Mouse (Mus musculus): ENCODE measurements around the gene 4930412O13Rik. TPM values are rescaled to one million over a fixed set of nuclear protein-coding genes. Genes with fewer than 3 reads are reported as not detected.

Gene 4930412O13Rik
- not detected for total RNA-seq (2021)
- long read RNA-seq, experiment 1, result 0 reads
- long read RNA-seq, experiment 2, result 0 reads

DNA sequence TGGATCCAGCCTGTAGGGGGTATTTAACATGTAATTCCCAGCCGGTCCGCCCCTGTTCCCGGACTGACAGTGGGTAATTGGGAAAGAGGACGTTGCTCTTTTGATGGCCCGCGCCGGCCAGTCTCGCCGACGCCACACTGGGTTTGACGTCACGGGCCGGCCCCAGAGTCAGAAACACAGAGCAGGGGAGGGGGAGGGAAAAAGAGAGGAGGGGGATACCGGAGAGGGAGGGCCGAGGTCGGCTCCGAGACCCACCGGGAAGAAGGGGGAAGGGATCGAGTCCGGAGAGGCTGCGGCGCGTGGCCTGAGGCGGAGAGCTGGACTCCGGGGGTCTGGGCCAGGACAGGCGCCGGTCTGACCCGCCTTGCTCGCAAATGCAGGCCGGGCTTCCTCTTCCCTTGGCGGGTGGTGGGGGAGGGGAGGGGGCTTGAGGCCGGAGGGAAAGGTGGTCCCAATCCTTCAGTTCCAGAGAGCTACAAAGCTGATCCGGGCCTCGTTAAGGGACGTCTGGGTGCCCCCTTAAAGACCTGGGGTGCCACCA lies at the start of gene 4930412O13Rik:
4930412O13Rik (plus strand) TSS at position 202 of the 541 bp plus-strand sequence.
- DNase-seq, result no peak
- intact Hi-C loops (cut with DNase I), result loop anchor here (10.0 kb wide), 2 partner anchors 134 to 1206 kb away; no protein-coding TSS in a partner anchor

DNA sequence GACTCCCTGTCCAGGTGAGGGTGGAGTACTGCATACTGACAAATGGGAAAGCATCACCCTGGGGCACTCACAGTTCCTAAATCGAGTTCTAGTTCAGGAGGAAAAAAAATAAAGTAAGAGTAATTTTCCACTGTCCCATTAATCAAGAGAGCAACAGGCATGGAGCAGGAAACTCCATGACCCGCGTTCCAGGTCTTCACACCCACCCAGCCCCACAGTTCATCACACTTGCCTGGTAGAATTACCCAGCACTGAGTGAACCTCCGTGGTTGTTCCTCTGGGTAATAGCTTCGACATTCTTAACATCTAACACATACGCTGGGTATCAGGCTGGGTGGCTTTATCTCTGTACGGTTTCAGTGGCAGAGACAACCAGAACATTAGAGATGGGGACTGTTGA lies 47.3 kb upstream of the 4930412O13Rik start:
- DNase-seq, result no peak
- intact Hi-C loops (cut with DNase I), result no loop called here

DNA sequence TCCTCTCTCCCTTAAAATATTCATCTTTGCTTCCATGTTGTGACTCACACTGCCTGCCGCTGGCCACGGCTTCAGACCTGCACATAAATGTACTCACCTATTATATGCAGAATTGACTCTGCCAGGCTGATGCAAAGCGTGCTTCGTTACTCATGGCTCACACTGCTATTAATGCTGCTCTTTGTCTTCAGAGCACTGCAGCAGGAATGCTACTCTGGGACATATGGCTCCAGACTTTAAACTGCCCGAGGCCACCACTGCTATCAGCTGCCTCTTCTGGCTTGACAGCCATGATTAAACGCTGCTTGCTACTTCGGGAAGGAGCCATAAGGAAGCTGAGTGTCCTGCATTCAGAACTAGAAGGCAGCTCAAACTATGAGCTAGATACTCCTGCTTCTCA lies 45.9 kb upstream of the 4930412O13Rik start:
- DNase-seq, result no peak
- intact Hi-C loops (cut with DNase I), result no loop called here

DNA sequence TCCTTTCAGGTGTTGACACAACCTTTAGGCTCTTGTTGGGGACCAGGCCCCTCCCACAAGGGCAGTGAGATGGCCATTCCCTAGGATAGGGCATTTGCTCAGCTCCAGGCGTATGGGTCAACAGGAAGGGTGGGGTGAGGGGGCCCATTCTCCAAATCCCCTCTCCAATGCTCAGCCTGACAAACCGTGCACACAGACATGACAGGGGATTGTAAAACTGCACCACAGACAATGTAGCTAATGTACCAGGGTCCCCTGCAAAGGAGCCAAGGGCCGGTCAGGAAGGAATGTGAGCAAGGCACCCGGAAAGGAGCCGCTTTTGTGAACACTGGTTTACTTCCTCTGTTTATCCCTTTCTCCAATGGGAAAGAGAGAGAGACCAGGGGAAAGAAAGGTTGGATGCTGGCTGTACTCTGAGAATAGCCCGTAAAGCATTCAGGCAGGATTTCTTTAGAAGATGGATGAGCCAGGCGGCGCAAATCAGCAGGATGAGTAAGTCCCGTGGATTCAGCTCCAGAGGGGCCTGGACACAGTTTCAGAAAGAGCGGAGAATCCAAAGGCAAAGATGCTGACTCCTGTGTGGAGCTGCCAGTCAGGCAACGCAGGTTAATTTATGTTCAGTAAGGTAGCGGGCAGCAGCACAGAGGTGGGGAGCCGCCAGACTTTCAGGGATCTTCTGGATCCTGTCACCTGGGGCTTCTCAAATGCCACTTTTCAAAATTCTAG lies 28.0 kb upstream of the 4930412O13Rik start:
- no peak for DNase-seq
- intact Hi-C loops (cut with DNase I), result no loop called here

DNA sequence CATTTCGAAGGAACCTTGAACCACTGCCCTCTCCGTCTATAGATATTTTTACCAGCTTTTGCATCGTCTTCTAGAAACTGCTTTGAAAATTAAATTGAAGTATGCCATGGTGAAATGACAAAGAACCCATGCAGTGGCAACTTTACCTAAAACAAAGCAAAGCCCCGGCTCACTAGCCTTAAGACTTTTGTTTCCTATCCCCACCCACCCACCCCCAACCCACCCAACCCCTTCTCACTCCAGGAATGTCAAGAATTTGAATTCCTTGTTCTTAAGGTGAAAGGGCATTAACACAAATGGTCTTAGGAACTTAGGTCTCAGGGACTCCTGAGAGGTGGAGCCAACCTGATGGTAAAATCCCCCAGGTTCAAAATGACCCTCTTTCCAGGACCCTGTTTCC lies 25.2 kb upstream of the 4930412O13Rik start:
- intact Hi-C loops (cut with DNase I), result no loop called here

DNA sequence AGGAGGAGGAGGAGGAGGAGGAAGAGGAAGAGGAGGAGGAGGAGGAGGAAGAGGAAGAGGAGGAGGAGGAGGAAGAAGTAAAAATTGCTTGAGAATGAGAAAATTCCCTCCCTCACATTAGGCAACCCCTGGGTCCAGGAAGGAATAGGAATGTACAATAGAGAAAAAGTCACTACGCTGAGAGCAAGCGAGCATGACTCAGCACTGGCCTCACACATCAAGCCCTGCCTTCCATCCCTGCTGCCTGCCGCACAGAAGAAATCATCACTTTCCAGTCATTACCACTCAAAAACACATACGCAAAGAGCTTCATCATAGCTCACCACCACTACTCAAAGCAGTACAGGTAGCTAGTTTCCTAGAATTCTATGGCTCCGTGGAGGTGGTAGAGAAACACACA lies 20.4 kb upstream of the 4930412O13Rik start:
- intact Hi-C loops (cut with DNase I), result no loop called here
- DNase-seq, result no peak

More for the DNA sequence above, 25.2 kb upstream of the 4930412O13Rik start:
- DNase-seq, result no peak

DNA sequence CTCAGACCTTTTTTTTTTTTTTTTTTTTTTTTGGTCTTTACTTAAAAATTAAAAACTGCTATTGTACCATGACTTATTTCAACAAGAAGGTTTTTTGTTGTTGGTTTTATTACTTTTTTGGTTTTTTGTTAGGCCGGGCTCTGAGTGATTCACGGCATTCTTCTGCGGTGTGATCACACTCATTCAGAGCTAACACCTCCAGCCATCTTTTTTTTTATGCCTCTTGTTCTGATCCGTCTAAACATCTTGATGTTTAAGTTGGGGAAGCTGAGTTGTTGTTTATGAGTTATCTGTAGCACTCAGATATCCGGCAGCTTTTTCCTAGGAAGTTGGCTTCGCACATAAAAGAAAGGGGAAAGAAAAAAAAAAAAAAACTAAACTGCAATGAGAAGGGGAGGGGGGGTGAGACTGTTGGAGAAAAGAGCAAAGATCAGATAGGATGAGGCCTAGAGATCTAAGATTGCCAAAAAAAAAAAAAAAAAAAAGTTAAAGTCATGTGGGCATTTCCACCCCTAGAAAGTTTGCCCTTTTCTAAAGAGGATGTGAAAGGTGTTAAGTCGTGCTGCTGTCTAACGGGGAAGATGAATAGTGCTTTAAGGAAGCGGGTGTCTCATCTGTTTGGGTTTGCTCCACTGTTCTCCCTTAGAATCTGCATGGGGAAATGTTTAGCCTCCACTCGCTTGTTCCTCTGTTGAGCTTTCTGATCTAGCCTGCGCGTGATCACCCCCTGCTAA lies 13.8 kb upstream of the 4930412O13Rik start:
- DNase-seq, result no peak
- intact Hi-C loops (cut with DNase I), result no loop called here

DNA sequence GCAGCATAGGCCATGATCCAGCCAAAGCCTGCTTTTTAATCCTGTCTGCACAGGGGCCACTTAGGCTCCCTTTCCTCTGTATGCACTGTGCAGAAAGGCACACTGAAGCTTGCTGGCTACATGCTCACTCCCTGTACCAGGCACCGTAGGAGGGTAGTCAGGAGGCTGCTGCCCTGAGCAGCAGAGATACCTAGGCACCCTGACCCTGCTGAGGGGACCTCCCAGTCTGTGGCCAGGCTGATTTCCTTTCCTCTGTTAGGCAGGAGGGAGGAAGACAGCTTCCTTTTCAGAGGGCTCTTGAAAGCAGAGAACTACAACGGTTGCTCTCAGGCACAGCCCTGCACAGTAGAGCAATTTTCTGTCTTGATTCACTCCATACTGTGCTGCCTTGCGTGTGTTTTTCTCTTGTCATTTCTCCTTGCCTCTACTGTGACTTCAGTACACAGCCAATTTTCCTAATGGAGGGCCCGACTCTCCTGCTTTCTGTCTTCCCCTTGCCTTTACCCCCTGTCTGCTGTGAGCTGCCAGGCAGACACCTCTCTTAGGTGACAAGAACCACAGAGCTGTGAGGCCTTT lies 9.8 kb upstream of the 4930412O13Rik start:
- no peak for DNase-seq
- intact Hi-C loops (cut with DNase I), result no loop called here

DNA sequence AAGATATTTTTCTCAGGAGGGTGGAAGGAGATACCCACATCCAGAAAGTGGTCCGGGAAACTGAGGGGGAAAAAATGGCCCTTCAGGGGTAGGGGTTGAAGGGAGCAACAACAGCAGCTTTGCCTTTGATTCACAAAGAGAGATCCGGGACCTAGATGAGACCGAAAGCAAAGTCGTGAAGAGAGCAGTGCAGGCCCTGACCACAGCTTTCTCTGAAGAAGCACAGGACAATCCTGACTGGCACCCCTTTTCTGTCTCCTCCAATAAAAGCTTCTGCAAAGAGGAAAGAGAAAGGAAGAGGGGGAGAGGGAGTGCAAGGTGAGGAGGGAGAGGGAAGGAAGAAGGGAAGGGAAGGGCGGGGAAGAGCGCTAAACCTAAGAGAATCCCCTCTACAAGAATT lies 9.3 kb upstream of the 4930412O13Rik start:
- DNase-seq, result no peak
- intact Hi-C loops (cut with DNase I), result no loop called here

DNA sequence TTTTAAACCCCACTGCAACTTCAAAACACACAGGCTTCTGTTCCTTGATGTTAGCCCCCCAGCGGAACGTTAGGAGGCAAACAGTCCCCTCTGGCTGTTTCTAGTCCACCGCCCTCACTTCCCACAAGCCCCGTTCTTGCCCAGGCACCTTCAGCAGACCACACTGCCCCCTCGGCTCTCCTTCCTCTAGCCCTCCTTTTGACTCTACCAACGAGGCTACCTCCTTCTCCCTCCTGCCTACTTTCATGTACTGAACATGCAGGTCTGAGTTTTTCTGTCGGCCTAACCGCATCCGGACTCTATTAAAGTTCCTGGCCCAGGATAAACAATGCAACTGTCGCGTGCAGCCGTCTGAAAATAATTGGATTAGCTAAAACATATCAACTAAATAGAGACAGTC lies 8.4 kb upstream of the 4930412O13Rik start:
- no peak for DNase-seq
- intact Hi-C loops (cut with DNase I), result no loop called here

DNA sequence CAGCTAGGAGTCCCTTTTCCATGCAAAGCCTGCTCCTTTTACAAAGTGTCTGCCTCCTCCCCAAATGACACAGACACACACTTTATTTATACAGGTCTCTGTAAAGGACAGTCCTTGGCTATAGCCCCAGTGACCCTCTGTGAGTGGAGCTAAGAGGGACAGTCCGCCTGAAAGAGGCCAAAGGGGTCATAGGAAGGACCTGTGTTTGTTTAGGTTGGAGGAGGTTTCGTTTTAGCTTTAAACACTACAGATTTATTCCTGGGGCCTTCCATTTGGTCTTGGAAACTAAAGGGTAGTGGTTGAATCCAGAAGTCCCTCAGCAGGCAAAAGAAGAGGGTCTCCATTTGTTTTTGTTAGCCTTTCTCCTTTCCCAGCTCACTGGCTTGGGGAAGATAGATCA lies 7.3 kb upstream of the 4930412O13Rik start:
- intact Hi-C loops (cut with DNase I), result no loop called here
- no peak for DNase-seq

DNA sequence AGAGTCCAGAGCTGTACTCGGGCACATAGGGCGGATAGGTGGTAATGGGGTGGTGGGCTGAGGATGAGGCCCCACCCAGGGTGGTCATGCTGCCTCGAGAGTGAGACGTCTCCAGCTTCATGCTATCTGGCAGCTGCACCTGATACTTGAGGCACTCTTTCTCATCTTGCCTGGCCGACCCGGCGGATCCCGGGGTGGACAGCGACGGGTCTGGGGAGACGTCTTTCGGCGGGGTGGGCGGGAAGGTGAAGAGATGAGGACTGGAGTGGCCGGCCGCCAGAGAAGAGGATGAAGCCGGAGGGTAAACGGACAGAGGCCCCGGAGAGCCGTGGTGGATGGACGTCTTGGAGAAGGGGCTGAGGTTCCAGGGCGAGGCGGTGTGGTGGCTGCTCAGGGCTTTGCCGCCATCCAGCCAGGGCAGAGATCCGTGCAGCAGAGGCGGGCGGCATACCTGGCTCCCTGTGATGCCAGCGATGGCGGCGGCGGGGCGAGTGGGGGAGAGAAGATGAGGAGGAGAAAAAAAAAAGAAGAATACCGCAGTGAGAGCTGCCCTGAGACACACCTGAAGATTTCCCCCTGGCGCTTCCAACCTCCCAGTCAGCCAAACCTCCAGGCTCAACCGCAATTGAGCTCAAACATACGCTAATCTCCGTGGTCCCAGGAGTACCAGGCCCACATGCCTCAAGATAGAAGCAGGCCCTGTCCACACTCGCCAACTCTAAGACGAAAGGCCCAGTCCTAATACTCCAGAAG lies 6.4 kb upstream of the 4930412O13Rik start:
- intact Hi-C loops (cut with DNase I), result no loop called here
- no peak for DNase-seq

DNA sequence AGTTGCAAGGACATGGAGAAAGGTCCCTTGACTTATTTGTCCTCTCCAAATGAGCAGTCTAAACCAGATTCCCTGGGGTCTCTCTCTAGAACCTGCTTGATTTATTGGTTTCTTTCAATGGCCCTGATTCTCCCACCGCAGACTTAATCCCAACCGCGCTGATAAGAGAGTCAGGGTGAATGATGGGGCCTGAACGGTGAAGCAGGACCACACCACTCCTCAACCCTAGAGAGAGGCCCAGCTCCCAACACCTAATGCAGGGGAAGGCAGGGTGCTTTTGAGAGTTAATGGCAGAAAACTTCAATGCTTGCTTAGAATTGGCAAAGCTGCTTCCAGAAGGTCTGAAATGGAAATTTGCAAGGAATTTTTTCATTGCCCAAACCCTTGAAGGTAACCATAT lies 5.8 kb upstream of the 4930412O13Rik start:
- DNase-seq, result no peak
- intact Hi-C loops (cut with DNase I), result no loop called here

DNA sequence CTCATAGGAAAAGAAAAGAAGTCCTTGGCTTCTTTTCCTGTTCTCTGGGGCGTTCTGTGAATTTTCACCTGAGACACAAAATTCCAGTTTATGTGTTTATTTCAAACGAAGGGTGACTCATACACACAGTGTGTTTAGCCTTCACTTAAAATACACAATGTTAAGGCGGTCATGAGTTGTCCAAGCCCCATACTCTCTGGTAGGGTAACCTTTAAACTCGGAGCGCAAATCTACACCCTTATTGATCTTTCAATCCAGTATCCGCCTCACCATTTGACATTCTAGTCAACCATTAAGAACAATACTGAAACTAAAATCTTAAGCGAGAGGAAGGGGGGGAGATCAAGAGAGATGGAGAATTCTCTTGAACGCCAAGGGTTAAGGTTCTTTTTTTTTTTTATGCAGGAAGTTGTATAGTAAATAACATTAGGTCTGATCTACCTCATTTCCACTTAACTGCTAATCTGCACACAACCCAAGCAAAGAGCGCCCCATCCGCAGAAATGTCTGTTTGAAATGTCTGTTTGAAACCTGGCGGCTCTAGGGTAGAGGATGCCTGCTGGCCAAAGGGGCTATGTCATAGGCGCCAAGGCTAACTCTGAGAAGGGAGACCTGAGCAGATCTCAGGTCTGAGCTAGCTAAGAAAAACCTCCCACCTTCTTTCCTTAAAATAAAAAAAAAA lies 5.2 kb upstream of the 4930412O13Rik start:
- DNase-seq, result no peak
- intact Hi-C loops (cut with DNase I), result no loop called here

DNA sequence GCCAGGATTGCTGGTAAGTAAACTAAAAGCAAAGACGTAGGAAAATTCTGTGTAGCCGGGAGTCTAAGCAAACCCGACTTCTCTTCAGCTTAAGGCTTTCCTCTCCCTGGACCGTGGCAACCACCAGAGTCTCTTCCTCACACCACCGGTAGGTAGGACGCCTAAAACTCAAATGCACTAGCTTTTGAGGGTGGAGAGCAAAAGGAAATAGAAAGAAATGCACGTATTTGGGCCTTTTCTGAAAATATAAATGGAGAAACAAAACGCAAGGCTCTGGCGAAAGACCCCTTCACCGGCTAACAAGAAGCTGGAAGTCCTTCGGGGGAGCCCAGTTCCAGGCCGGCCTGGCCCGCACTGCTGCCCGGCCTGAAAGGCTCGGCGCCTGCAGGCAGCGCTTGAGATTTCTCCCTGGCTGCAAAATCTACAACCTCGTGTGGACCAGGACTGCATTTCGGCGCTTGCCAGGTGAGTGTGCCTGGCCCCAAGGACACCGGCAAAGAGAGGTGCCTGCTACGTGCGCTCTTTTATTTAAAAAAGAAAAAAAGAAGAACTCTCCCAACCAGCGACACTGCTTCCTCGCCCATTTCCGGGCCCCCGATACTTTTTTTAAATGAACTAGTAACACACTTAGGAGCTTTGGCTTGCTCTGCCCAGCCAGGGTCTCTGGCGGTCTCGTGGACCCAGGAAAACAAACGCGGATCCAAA lies 4.3 kb upstream of the 4930412O13Rik start:
- intact Hi-C loops (cut with DNase I), result no loop called here
- no peak for DNase-seq

DNA sequence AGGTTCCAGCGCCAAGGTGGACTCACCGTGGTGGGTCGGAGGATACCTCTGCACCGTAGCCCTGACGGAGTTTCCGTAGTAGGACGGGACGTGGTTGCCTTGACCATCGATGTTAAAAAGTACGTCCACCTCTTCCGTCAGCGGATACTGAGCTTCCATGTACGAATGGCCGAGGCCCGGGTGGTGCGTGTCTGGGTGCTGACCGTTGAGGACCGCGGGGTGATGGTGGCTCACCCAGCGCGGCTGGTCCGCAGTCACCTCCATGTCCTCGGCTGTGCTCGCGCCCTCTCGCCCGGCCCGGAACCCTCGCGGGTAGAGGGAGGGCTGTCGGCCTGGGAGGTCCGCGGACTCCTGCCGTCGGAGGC lies 3.7 kb upstream of the 4930412O13Rik start:
- no peak for DNase-seq
- intact Hi-C loops (cut with DNase I), result no loop called here

DNA sequence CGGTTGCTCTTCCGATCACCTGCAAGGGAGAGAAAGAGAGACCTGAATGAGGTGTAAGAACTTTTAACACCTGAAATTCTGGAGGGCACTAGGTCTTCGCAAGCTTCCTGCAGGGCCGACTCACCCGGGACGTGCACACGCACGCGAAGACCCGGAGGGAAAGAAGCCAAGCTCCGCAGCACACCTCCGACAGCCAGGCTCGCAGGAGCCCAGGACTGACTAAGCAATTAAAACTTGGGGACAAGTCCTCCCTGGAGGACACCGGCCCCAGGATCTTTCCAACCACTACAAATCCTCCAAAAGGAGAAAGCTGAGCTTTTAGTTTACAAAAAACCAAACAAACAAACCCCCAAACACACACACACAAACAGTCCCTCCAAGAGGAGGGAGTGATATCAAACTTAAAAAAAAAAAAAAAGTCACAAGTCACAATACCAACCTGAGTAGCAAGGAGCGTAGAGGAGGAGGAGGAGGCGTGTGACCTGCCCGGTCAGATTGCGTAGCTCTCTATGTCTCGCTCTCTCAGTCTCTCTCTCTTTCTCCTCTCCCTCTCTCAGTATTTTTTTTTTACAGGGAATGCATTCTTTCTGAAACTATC lies 3.0 kb upstream of the 4930412O13Rik start:
- intact Hi-C loops (cut with DNase I), result no loop called here

DNA sequence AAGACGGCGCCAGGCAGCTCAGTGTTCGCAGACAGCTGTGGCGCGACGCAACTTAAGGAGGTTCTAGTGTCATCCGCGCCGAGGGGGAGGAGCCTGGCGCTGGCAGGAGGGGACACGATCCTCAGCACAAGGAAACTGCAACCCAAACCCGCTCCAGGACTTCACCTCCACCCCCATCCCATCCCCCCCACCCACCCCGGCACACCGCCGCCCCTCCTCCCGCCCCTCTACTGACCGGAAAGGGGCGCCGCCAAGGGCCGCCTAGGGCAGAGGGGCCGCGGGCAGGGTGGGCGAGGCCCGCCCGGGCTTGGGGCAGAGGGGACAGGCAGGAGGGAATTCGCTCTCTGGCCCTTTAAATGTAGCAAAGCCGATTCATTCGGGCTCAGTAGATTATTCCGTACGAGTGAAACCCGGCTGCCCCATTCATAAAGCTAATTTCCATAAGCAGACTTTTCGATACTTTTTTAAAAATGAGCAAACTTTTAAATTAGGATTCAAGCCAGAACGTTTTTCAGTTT lies 2.4 kb upstream of the 4930412O13Rik start:
- intact Hi-C loops (cut with DNase I), result no loop called here
- DNase-seq, result no peak

More for the DNA sequence above, 3.0 kb upstream of the 4930412O13Rik start:
- no peak for DNase-seq

DNA sequence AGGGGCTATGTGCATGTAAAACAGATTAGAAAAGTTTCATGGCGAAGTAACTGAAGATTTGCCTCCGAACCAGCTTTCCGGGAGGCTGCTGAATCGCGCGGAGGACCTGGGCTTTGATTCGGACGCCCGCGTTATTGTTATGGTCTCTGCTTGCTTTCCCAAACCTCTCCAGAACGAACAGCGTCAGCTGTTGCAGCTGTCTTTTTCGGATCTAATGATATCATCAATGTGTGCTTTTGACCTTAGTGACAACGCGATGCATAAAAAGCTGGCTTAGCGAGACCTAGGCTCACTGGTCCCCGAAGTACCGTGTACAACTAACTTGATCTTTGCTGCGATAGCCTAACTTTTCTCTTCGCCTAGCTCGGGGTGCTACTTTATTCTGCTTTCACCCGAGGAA lies 2.0 kb upstream of the 4930412O13Rik start:
- DNase-seq, result no peak
- intact Hi-C loops (cut with DNase I), result no loop called here
